Mouse (Mus musculus): Measurements from ENCODE around the gene Olfr803. TPM values are rescaled to one million over a fixed set of nuclear protein-coding genes. Genes with fewer than 3 reads are reported as not detected.

Olfr803 gene
- total RNA-seq (2023), result not detected

GRCm38 (mm10) chr10:129694186-129694585, at the start of gene Olfr803:
Olfr803 (minus strand) TSS chr10:129694286.

DNA sequence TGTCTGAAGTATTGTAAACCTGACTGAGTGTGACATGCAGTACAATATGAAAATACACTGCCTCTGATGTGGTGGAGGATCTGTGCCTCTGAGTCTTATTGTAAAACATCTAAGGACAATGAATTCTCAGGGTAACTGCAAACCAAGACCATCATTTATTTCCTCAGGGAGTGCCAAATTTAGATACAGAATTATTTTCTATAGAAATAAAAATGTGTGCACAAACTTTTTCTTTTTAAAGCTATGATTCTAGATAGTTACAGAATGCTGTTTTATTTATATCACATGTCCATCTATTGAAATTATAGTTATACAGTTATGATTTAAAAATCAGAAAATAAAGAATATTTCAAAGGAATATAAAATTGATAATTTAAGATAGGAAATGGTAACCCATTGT, 47.7 kb upstream of the Olfr803 start, which contains the start of gene Olfr806:
Gene Olfr806 (minus strand): TSS at position 101 of the 400 bp plus-strand sequence.

DNA sequence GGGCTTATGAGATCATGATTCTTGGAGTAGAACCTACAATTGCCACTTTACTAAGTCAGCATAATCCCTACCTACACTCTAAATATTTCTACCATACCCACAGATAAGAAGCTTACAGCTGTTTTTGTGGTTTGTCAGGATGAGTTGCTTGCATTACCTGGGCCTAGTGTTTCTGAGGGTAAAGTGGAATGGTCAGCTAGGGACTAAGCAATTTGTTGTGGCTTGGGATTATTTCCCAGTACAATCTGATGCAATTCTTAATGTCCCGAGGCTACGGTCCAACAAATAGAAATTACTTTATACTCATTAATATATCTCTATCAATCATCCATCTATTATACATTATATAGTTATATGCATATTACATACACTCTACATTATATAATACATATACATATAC, 35.2 kb upstream of the Olfr803 start, which contains the start of gene Olfr805:
Gene Olfr805 (minus strand): TSS at position 101 of the 400 bp plus-strand sequence.

GRCm38 (mm10) chr10:129702910-129703309, 8.8 kb upstream of the Olfr803 start, which contains the start of gene Olfr804:
Olfr804 (plus strand) TSS chr10:129703210.

DNA sequence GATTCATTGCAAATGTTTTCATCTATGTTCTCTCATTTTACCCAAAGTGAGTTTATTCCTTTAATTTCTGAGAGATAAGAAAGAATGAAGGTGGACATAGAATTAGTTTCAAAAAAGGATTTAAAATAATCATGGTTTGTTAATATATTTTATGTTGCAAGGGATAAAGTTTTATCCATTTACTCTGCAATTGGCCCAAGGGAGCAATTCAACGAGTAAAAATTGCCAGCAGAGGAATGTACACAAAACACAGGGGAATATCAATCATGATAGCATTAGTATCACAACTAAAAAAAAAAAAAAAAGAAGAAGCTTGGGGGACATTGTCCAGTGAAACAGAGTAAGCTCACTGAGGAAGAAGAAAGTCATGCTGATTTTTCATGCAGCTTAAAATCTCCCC, 6.0 kb downstream of the Olfr803 start, which contains the start of gene Olfr802:
Gene Olfr802 (minus strand): TSS at position 101 of the 400 bp plus-strand sequence.

DNA sequence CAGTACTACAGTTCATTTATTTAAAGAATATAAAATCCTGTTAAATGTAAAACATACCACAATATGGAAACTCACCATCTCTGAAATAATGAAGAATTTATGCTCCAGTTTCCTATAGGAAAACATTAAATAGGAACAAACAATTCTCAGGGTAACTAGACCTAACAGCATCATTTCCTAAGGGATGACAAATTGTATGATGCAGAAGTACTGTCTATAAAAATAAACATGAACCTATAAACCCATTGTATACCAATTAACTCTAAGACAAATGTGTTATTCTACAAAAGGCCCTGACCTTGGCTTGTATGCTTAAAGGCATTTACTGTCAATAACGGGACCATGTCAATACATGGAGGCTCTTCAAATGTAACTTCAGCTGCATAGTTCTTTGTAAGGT, 20.3 kb downstream of the Olfr803 start, which contains the start of gene Olfr801:
Gene Olfr801 (minus strand): TSS at position 101 of the 400 bp plus-strand sequence.

DNA sequence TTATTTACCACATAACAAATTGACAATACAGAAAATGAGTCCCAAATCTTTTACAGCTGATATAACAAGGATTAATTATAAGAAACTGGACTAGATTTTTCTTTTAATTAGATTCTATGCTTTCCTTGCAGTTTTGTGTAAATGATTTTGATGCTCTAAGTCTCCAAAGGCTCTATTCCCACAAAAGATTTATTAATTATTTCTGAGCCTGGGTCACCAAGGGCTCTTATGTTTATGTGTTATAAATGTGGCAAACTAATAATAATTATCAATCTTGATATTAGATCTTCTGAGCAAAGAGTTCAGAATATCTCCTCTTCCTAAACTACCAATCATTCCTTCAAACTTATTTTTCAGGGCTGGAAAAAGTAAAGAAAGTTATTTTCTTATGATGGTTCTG, 36.7 kb downstream of the Olfr803 start, which contains the start of gene Olfr800:
Gene Olfr800 (plus strand): TSS at position 301 of the 400 bp plus-strand sequence.

Other genes with a start within 250 kb of the Olfr803 start
- not detected for gene Olfr787, start 232.4 kb downstream of the Olfr803 start, total RNA-seq (2023)
- gene Olfr788, start 223.3 kb downstream of the Olfr803 start, total RNA-seq (2023), result not detected
- not detected for gene Olfr789, start 209.5 kb downstream of the Olfr803 start, total RNA-seq (2023)
- not detected for gene Olfr790, start 195.8 kb downstream of the Olfr803 start, total RNA-seq (2023)
- not detected for gene Olfr791, start 172.5 kb downstream of the Olfr803 start, total RNA-seq (2023)
- not detected for gene Olfr792, start 155.1 kb downstream of the Olfr803 start, total RNA-seq (2023)
- gene Olfr794, start 126.6 kb downstream of the Olfr803 start, total RNA-seq (2023), result not detected
- gene Olfr796, start 81.7 kb downstream of the Olfr803 start, total RNA-seq (2023), result not detected
- not detected for gene Olfr798, start 66.4 kb downstream of the Olfr803 start, total RNA-seq (2023)
- not detected for gene Olfr799, start 56.8 kb downstream of the Olfr803 start, total RNA-seq (2023)
- gene Olfr800, start 36.6 kb downstream of the Olfr803 start, total RNA-seq (2023), result not detected
- gene Olfr801, start 20.4 kb downstream of the Olfr803 start, total RNA-seq (2023), result not detected
- gene Olfr802, start 6.1 kb downstream of the Olfr803 start, total RNA-seq (2023), result not detected
- not detected for gene Olfr804, start 8.9 kb upstream of the Olfr803 start, total RNA-seq (2023)
- not detected for gene Olfr805, start 35.1 kb upstream of the Olfr803 start, total RNA-seq (2023)
- not detected for gene Olfr806, start 47.6 kb upstream of the Olfr803 start, total RNA-seq (2023)
- not detected for gene Olfr807, start 63.5 kb upstream of the Olfr803 start, total RNA-seq (2023)
- not detected for gene Olfr808, start 71.2 kb upstream of the Olfr803 start, total RNA-seq (2023)
- not detected for gene Olfr809, start 80.4 kb upstream of the Olfr803 start, total RNA-seq (2023)
- not detected for gene Olfr810, start 100.6 kb upstream of the Olfr803 start, total RNA-seq (2023)
- not detected for gene Olfr811, start 110.1 kb upstream of the Olfr803 start, total RNA-seq (2023)
- gene Olfr812, start 151.8 kb upstream of the Olfr803 start, total RNA-seq (2023), result not detected
- gene Olfr813, start 161.1 kb upstream of the Olfr803 start, total RNA-seq (2023), result not detected
- gene Olfr814, start 185.6 kb upstream of the Olfr803 start, total RNA-seq (2023), result not detected
- gene Olfr815, start 211.6 kb upstream of the Olfr803 start, total RNA-seq (2023), result not detected
- not detected for gene Olfr816, start 221.3 kb upstream of the Olfr803 start, total RNA-seq (2023)

Measured in B cell, adult 67 days (primary cell).